Mouse (Mus musculus) stomach, embryonic 14.5 days (tissue): ENCODE results near the gene Aimp1. TPM values are rescaled to one million over a fixed set of nuclear protein-coding genes. Genes with fewer than 3 reads are reported as not detected.

ENCODE experiments used
- ATAC-seq: fragments of 200-750 bp; cut with Nextera tagmentation; 2 replicates; pipeline ENCODE4 v1.8.0; 2017; ENCODE audit warnings: low read depth, moderate TSS enrichment; ENCODE audit not compliant: insufficient number of reproducible peaks, insufficient read depth, low FRiP score
- H3K27ac ChIP-seq: fragments of 300-500 bp; sonication (generic); 2 replicates; pipeline ENCODE4 v1.5.1; 2014; ENCODE audit warnings: mild to moderate bottlenecking, low read length, moderate library complexity, mixed read lengths
- H3K27me3 ChIP-seq: fragments of 300-500 bp; sonication (generic); 2 replicates; pipeline ENCODE4 v1.6.1; 2014; ENCODE audit warnings: low read length, control low read depth, mixed read lengths; ENCODE audit not compliant: control insufficient read depth, insufficient read depth
- H3K36me3 ChIP-seq: fragments of 300-500 bp; sonication (generic); 2 replicates; pipeline ENCODE4 v1.6.1; 2014; ENCODE audit warnings: mild to moderate bottlenecking, control low read depth, low read length, moderate library complexity, mixed read lengths; ENCODE audit not compliant: control insufficient read depth, insufficient read depth
- H3K4me1 ChIP-seq: fragments of 300-500 bp; sonication (generic); 2 replicates; pipeline ENCODE4 v1.6.1; 2014; ENCODE audit warnings: low read length, control low read depth, mixed read lengths; ENCODE audit not compliant: control insufficient read depth, insufficient read depth
- H3K4me2 ChIP-seq: fragments of 300-500 bp; sonication (generic); replicated peaks from 2 replicates; pipeline ENCODE4 v1.6.1; 2014; ENCODE audit warnings: low read depth, low read length, control low read depth
- H3K4me3 ChIP-seq: fragments of 300-500 bp; sonication (generic); 2 replicates; pipeline ENCODE4 v1.5.1; 2014; ENCODE audit warnings: low read depth, low read length, control low read depth
- H3K9ac ChIP-seq: fragments of 300-500 bp; sonication (generic); replicated peaks from 2 replicates; pipeline ENCODE4 v1.6.1; 2014; ENCODE audit warnings: low read depth, mild to moderate bottlenecking, control low read depth, low read length, moderate library complexity, mixed read lengths
- H3K9me3 ChIP-seq: fragments of 300-500 bp; sonication (generic); 2 replicates; pipeline ENCODE4 v1.6.1; 2016; ENCODE audit warnings: low read depth, low read length, control low read depth; ENCODE audit not compliant: control insufficient read depth
- WGBS: fragments of 180-500 bp; shearing (Covaris S2); extraction: QIAGEN DNeasy Blood & Tissue Kit; methylation state at CpG from one replicate; pipeline ENCODE4 v1.1.7; 2014; 5-methylcytosine and 5-hydroxymethylcytosine counted together
- polyA plus RNA-seq: library from polyadenylated mRNA; unstranded; fragments of >200 nt; fragmentation: Nextera tagmentation; extraction: Ambion mirVana; gene quantifications from 2 replicates; pipeline ENCODE4 v1.2.1, GENCODE M21; 2014

Gene Aimp1
- polyA plus RNA-seq, 1 experiment from 2014 or later = 87.8 TPM

GRCm38 (mm10) chr3:132677494-132677893 lies 6.7 kb downstream of the Aimp1 start:
- Histone ChIP-seq H3K4me2 (no peak overlapping the region), H3K4me1 (peaks cover 1% of the 10 kb centered on the region; the same call in 1 of the 2 replicates), H3K9me3 (no peaks in the 10 kb centered on the region), H3K9ac (no peak overlapping the region), H3K27ac (no peak overlapping the region), H3K4me3 (no peak overlapping the region), H3K27me3 (no peaks in the 10 kb centered on the region), H3K36me3 (peaks cover 12% of the 10 kb centered on the region)
- no peak for ATAC-seq
- 80% methylated on average over 2 of the region's 2 CpGs for WGBS

- Histone ChIP-seq H3K9me3 (no peaks in the 10 kb centered on the region), H3K27ac (no peak overlapping the region), H3K4me2 (no peak overlapping the region), H3K4me3 (no peak overlapping the region), H3K36me3 (peaks cover 6% of the 10 kb centered on the region; the same call in 1 of the 2 replicates), H3K4me1 (no peaks in the 10 kb centered on the region), H3K27me3 (no peaks in the 10 kb centered on the region), H3K9ac (no peak overlapping the region)
- WGBS = 85% methylated on average over 2 of the region's 2 CpGs
- no peak for ATAC-seq
Observed at GRCm38 (mm10) chr3:132655955-132656354, 28.2 kb downstream of the Aimp1 start.

- Histone ChIP-seq H3K4me3 (no peak overlapping the region), H3K27me3 (no peaks in the 10 kb centered on the region), H3K27ac (no peak overlapping the region), H3K36me3 (no peaks in the 10 kb centered on the region), H3K4me1 (no peaks in the 10 kb centered on the region), H3K9ac (no peak overlapping the region), H3K4me2 (no peak overlapping the region), H3K9me3 (no peaks in the 10 kb centered on the region)
- no peak for ATAC-seq
- WGBS = 91% methylated on average over 7 of the region's 7 CpGs
Observed at GRCm38 (mm10) chr3:132653959-132654358, 30.2 kb downstream of the Aimp1 start.

GRCm38 (mm10) chr3:132651776-132652175 lies 32.4 kb downstream of the Aimp1 start:
- Histone ChIP-seq H3K27me3 (no peaks in the 10 kb centered on the region), H3K4me1 (no peaks in the 10 kb centered on the region), H3K27ac (no peak overlapping the region), H3K4me3 (no peak overlapping the region), H3K9me3 (no peaks in the 10 kb centered on the region), H3K4me2 (no peak overlapping the region), H3K36me3 (no peaks in the 10 kb centered on the region), H3K9ac (no peak overlapping the region)
- WGBS = 57% methylated on average over 3 of the region's 3 CpGs
- no peak for ATAC-seq

- no peaks in the 10 kb centered on the region for H3K36me3 ChIP-seq
- no peaks in the 10 kb centered on the region for H3K4me1 ChIP-seq
- ATAC-seq = no peak
- H3K4me2 ChIP-seq = no peak overlapping the region
- no peak overlapping the region for H3K27ac ChIP-seq
- H3K9ac ChIP-seq = no peak overlapping the region
- 72% methylated on average over 5 of the region's 5 CpGs for WGBS
- H3K27me3 ChIP-seq = no peaks in the 10 kb centered on the region
- H3K9me3 ChIP-seq = no peaks in the 10 kb centered on the region
- H3K4me3 ChIP-seq = no peak overlapping the region
Observed at GRCm38 (mm10) chr3:132650191-132650590, 34.0 kb downstream of the Aimp1 start.

GRCm38 (mm10) chr3:132649368-132649767 lies 34.8 kb downstream of the Aimp1 start:
- no peak for ATAC-seq
- H3K4me1 ChIP-seq = no peaks in the 10 kb centered on the region
- WGBS = 83% methylated on average over 7 of the region's 7 CpGs

GRCm38 (mm10) chr3:132646814-132647213 lies 37.4 kb downstream of the Aimp1 start:
- Histone ChIP-seq H3K9ac (no peak overlapping the region), H3K36me3 (no peaks in the 10 kb centered on the region), H3K27ac (no peak overlapping the region), H3K4me2 (no peak overlapping the region), H3K27me3 (no peaks in the 10 kb centered on the region), H3K4me3 (no peak overlapping the region), H3K4me1 (no peaks in the 10 kb centered on the region), H3K9me3 (no peaks in the 10 kb centered on the region)
- 29% methylated on average over 1 of the region's 1 CpGs for WGBS
- no peak for ATAC-seq

More at GRCm38 (mm10) chr3:132649368-132649767, 34.8 kb downstream of the Aimp1 start:
- Histone ChIP-seq H3K27ac (no peak overlapping the region), H3K9ac (no peak overlapping the region), H3K4me3 (no peak overlapping the region), H3K27me3 (no peaks in the 10 kb centered on the region), H3K9me3 (no peaks in the 10 kb centered on the region), H3K4me2 (no peak overlapping the region), H3K36me3 (no peaks in the 10 kb centered on the region)

- no peak for ATAC-seq
- H3K4me1 ChIP-seq = no peaks in the 10 kb centered on the region
- H3K9me3 ChIP-seq = no peaks in the 10 kb centered on the region
- no peak overlapping the region for H3K4me2 ChIP-seq
- no peak overlapping the region for H3K27ac ChIP-seq
- H3K9ac ChIP-seq = no peak overlapping the region
- H3K4me3 ChIP-seq = no peak overlapping the region
- 73% methylated on average over 4 of the region's 4 CpGs for WGBS
- no peaks in the 10 kb centered on the region for H3K27me3 ChIP-seq
- H3K36me3 ChIP-seq = no peaks in the 10 kb centered on the region
Observed at GRCm38 (mm10) chr3:132644071-132644470, 40.1 kb downstream of the Aimp1 start.

- H3K36me3 ChIP-seq = no peaks in the 10 kb centered on the region
- no peak overlapping the region for H3K4me2 ChIP-seq
- H3K4me3 ChIP-seq = no peak overlapping the region
- no peak overlapping the region for H3K27ac ChIP-seq
- no peaks in the 10 kb centered on the region for H3K4me1 ChIP-seq
- WGBS = 75% methylated on average over 3 of the region's 3 CpGs
- no peaks in the 10 kb centered on the region for H3K9me3 ChIP-seq
- H3K9ac ChIP-seq = no peak overlapping the region
- no peaks in the 10 kb centered on the region for H3K27me3 ChIP-seq
- no peak for ATAC-seq
Observed at GRCm38 (mm10) chr3:132637080-132637479, 47.1 kb downstream of the Aimp1 start.
